Mouse (Mus musculus) heart, embryonic 15.5 days (tissue): ENCODE measurements around the gene Plagl1. TPM values are rescaled to one million over a fixed set of nuclear protein-coding genes. Genes with fewer than 3 reads are reported as not detected.

Experiments
- ATAC-seq: fragments of 200-750 bp; cut with Nextera tagmentation; replicated peaks from 2 replicates; pipeline ENCODE4 v1.8.0; 2017; ENCODE audit warnings: low read depth, moderate TSS enrichment; ENCODE audit not compliant: insufficient number of reproducible peaks, insufficient read depth, low FRiP score
- H3K27ac ChIP-seq: fragments of 300-500 bp; sonication (generic); 2 replicates; pipeline ENCODE4 v1.5.1; 2015; ENCODE audit warnings: mild to moderate bottlenecking, inconsistent platforms
- H3K27me3 ChIP-seq: fragments of 300-500 bp; sonication (generic); 2 replicates; pipeline ENCODE4 v1.6.1; 2015; ENCODE audit warnings: inconsistent platforms
- H3K36me3 ChIP-seq: fragments of 300-500 bp; sonication (generic); 2 replicates; pipeline ENCODE4 v1.6.1; 2015; ENCODE audit warnings: mild to moderate bottlenecking, inconsistent platforms
- H3K4me1 ChIP-seq: fragments of 300-500 bp; sonication (generic); replicated peaks from 2 replicates; pipeline ENCODE4 v1.6.1; 2015; ENCODE audit warnings: inconsistent platforms
- H3K4me2 ChIP-seq: fragments of 300-500 bp; sonication (generic); 2 replicates; pipeline ENCODE4 v1.6.1; 2015; ENCODE audit warnings: inconsistent platforms, mild to moderate bottlenecking, moderate library complexity
- H3K4me3 ChIP-seq: fragments of 300-500 bp; sonication (generic); 2 replicates; pipeline ENCODE4 v1.5.1; 2015; ENCODE audit warnings: mild to moderate bottlenecking, inconsistent platforms
- H3K9ac ChIP-seq: fragments of 300-500 bp; sonication (generic); 2 replicates; pipeline ENCODE4 v1.6.1; 2015; ENCODE audit warnings: mild to moderate bottlenecking, inconsistent platforms
- H3K9me3 ChIP-seq: fragments of 300-500 bp; sonication (generic); replicated peaks from 2 replicates; pipeline ENCODE4 v1.6.1; 2016; ENCODE audit warnings: inconsistent platforms
- WGBS: fragments of 180-500 bp; shearing (Covaris S2); methylation state at CpG from one replicate; pipeline ENCODE4 v1.1.7; 2015; ENCODE audit warnings: mixed read lengths; 5-methylcytosine and 5-hydroxymethylcytosine counted together
- polyA plus RNA-seq: library from polyadenylated mRNA; unstranded; fragments of >200 nt; fragmentation: Nextera tagmentation; extraction: Ambion mirVana; gene quantifications from 2 replicates; pipeline ENCODE4 v1.2.1, GENCODE M21; 2015

Plagl1 gene
- polyA plus RNA-seq, 1 experiment from 2014 or later, result 165 TPM

DNA sequence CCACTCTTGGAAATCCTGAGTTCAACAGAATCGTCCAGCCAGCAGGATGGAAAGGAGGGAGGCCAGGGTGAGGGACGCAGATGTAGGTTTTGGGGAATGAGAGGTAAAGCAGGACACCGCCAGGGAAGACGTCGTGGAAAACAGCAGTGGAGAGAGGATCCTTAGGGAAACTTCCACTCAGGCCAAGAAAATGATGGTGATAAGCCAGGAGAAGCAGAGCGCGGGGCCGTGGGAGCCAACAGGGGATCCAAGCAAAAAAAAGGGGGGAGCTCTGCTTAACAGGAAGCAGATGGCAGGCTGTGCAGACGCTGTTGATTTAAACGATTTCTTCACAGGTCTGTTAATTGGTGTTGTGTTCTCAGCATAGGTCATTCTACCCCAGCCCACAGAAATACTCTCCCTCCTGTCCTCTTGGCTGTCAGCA is 112.5 kb downstream of the Plagl1 start:
- WGBS, result 39% methylated on average over 10 of the region's 10 CpGs
- Histone ChIP-seq H3K4me3 (no peak overlapping the region), H3K27ac (peak overlapping the region; percentile 42), H3K4me2 (no peak overlapping the region), H3K9ac (no peak overlapping the region), H3K9me3 (no peaks in the 10 kb centered on the region), H3K27me3 (no peaks in the 10 kb centered on the region), H3K4me1 (peaks cover 28% of the 10 kb centered on the region), H3K36me3 (peaks cover 15% of the 10 kb centered on the region)
- ATAC-seq, result no peak

DNA sequence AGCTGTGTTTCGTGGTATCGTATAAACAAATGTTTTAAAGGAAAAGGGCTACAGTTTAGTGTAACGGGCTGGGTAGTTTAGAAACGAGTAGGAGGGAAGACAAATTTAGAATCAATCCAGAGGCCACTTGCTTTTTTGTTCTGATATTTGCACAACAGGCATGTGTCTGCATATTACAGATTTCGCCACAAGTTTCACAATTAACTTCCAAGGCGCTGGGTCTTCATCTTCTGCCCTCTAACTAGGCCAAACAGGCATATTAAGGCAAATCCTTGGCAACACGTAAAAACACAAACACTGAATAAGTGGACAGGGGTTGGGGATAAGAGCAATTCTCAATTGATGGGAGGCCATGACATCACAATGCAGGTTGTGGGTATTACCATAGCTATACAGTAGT is 115.6 kb downstream of the Plagl1 start:
- no peak for ATAC-seq
- Histone ChIP-seq H3K36me3 (peaks cover 45% of the 10 kb centered on the region), H3K9ac (no peak overlapping the region), H3K9me3 (no peaks in the 10 kb centered on the region), H3K4me3 (no peak overlapping the region), H3K4me1 (peaks cover 10% of the 10 kb centered on the region), H3K27ac (no peak overlapping the region), H3K4me2 (no peak overlapping the region), H3K27me3 (no peaks in the 10 kb centered on the region)
- WGBS, result 82% methylated on average over 7 of the region's 7 CpGs

DNA sequence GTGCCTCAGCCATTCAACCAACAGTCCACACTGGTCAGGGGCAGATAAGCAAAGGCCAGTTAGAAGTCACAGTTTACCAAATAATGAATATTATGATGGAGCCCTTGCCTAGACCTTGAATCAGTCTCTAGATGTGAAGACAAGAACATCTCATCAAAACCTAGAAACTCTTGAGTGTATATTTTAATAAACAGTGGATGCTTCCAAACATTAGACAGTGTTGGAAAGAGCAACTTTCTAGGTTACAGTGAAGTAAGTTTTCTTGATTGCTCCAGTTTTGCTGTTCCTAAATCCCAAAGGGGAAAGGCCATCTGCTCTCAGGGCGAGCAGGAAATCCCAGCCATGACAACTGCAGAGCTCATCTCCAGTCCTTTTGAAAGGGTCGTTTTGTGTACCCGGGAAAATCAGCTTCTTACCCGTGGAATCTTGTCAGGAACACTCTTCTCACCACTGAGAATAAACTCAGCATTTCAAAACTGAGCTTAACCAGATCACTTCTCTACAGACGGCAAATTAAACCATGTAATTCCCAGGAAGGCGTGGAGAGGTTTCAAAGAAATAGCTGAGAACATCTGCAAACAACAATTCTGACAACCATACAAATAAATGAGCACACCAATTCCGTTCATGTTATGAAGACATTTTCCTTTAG is 117.8 kb downstream of the Plagl1 start, which contains the start of gene Zc2hc1b:
Gene Zc2hc1b, minus strand, starts transcription at position 51 of the 652 bp plus-strand sequence.
- Histone ChIP-seq H3K9me3 (no peaks in the 10 kb centered on the region), H3K27me3 (no peaks in the 10 kb centered on the region), H3K27ac (no peak within 1 kb of the TSS), H3K4me2 (no peak within 1 kb of the TSS), H3K9ac (no peak within 1 kb of the TSS), H3K4me1 (no peaks in the 10 kb centered on the region), H3K4me3 (no peak within 1 kb of the TSS), H3K36me3 (peaks cover 61% of the 10 kb centered on the region)
- ATAC-seq, result no peak
- 66% methylated on average over 7 of the region's 7 CpGs for WGBS

DNA sequence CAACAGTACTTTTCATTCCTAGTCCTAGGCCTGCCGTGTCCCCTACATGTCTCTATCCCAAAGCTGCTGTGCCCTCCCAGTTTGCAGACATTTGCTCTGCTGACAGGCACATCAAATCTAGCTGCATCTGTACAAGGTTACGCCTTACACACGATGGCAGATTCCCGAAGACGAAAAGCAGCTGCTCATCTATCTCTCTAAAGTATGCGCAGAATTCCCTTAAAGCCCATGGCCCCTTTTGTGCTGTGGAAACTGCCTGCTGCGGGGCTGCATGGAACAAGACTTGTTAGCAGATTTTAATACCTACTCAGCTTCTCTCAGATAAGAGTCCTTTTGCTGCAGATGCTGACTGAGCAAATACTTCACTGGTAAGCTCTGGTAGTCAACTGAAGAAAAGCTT is 119.9 kb downstream of the Plagl1 start:
- 45% methylated on average over 7 of the region's 7 CpGs for WGBS
- no peak for ATAC-seq
- H3K9ac ChIP-seq, result no peak overlapping the region
- H3K9me3 ChIP-seq, result no peaks in the 10 kb centered on the region
- H3K4me3 ChIP-seq, result no peak overlapping the region
- H3K36me3 ChIP-seq, result peaks cover 76% of the 10 kb centered on the region
- 0 out of 2 replicates have a peak overlapping the region, but pooled peaks have one; percentile 19 for H3K27ac ChIP-seq
- H3K27me3 ChIP-seq, result no peaks in the 10 kb centered on the region
- H3K4me2 ChIP-seq, result no peak overlapping the region
- H3K4me1 ChIP-seq, result no peaks in the 10 kb centered on the region

Other genes starting within 250 kb of the Plagl1 start
- 58.8 and 67.5 TPM in 2 replicates for gene Utrn, start 191.1 kb upstream of the Plagl1 start, polyA plus RNA-seq
- gene Stx11, start 96.2 kb upstream of the Plagl1 start, polyA plus RNA-seq, result 3.5 and 5.9 TPM in 2 replicates
- gene Sf3b5, start 55.2 kb upstream of the Plagl1 start, polyA plus RNA-seq, result 25.1 TPM in 2 replicates
- gene Zc2hc1b, start 117.5 kb downstream of the Plagl1 start, polyA plus RNA-seq, result not detected in 2 replicates
- 42.7 and 46.0 TPM in 2 replicates for gene Ltv1, start 132.7 kb downstream of the Plagl1 start, polyA plus RNA-seq